Mouse (Mus musculus): ENCODE measurements around the gene S100a13.
A peak's percentile ranks its signal among the peaks of the same experiment; 100 is the strongest.

S100a13 gene

DNA sequence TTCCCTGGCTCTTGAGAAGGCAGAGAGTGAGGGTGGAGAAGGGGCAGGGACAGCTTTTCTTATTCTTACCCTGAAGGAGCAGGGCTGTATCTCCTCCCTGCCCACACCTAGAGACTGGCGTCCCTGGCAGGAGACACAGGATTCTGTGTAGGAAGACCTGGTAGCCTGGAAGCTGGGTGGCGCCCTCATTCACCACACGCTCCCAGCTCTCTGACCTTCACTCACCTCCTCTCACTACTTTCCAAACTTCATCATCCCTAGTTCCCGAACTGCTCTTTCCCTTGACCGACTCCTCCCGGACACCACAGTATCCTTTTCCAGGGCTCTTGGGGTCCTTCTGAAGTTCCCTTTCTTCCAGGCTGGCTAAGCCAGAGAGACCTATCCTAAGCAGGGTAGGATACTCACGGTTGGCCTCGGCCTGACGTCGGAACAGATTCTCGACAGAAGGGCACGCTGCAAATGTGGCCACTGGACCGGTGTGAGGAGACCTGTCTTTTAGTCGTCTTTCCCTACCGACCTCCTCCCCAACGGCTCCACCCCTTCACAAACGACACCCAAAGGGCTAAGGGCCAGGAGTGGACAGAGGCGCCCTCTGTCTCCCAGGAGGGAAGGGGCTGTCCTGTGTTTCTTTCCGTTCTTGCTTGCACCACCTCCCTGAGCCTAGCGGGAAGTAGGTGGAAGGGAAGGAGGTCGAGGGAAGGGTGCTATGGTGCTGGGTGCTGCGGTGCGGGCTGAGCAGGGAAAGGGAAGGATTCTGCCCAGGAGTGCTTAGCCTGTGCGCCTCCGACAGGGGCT is at the start of gene S100a13, which contains the start of gene S100a1:
Gene S100a13 (plus strand): TSS at position 640 of the 795 bp plus-strand sequence.
Gene S100a1 (minus strand): TSS at position 597 of the 795 bp plus-strand sequence.
- DNase-seq (ENCODE audit: low spot score in 2 of 2), result peak; percentile 38 to 48

DNA sequence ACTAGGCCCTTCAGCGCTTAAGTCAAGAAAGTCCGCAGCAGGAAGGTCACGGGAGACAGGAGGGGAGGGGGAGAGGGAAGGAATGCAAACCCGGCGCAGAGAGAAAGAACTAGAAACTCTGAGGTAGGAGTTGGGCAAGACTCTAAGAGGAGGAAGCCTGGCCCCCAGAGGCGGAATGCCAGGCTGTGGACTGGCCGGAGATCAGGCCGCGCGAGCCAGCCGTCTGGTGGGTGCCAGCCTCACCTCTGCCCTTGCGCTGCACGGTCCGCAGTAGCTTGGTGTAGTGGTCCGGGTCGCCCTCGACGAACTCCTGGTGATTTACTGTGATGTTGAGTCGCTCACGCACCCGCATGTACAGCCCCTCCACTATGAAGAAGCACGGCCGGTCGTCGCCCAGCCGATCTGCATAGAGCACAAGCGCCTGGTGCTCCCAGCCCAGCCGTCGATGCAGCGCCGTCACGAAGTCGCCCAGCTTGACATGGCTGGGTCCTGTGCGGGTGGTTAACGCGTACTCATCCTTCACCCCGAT is 49.6 kb upstream of the S100a13 start:
- no peak for DNase-seq (ENCODE audit: low spot score in 2 of 2)

DNA sequence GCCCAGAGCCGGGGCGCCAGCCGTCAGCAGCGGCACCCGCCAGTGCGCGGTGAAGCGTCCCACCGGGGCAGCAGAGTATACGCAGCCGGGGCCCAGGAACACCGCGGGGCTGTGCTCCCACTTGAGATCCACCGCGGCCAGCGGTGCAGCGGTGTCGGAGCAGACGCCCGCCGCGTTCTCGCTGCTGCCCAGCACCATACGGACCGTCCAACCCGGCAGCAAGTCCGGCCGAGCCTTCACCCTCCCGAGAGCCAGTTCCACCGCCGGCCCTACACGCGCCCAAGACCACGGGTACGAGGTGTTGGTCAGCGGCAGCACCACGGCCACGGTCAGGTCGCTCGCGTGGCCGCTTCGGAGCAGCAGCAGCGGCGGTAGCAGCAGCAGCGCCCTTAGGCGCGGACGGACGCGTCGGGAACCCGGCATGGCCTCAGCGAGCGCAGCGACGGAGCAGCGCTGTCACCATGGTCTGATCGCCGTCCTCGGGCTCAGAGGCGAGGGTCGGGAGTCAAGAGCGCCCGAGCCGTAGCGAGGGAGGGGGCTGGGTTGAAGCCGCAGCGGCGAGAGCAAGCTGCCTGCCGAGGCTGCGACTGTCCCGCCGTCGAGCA is 49.1 kb upstream of the S100a13 start:
- no peak for DNase-seq (ENCODE audit: low spot score in 2 of 2)

DNA sequence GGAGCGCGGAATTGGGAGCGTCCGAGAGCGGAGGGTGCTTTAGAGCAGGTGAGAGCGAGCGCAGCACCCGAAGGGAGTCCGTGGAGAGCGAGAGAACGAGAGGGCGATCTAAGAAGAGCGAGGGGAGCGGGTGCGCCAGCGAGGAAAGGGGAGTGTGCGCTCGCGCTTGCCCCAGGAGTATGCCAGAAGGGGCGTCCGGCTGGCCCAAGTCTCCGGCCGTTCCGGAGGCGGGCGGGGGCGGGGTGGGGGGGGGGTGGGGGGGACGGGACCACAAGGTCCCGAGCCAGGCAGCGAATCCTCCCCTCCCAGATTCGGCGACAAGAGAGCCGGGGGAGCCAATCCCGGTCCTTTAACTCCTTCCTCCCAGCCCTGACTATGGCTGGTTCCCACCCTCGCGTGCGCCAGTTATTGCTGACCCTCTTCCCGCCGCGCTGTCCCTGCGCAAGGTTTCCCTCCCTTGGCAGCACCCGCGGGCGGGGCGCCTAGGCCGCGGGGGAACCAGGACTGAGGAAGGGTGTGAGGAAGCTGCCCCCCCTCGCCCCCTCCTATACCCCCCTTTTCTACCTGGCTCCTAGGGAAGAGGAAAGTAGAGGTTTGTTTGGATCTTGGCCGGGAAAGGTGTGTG is 48.4 kb upstream of the S100a13 start, which contains the start of gene Npr1:
Gene Npr1 (minus strand): TSS at position 181 of the 625 bp plus-strand sequence.
- DNase-seq (ENCODE audit: low spot score in 2 of 2), result no peak

DNA sequence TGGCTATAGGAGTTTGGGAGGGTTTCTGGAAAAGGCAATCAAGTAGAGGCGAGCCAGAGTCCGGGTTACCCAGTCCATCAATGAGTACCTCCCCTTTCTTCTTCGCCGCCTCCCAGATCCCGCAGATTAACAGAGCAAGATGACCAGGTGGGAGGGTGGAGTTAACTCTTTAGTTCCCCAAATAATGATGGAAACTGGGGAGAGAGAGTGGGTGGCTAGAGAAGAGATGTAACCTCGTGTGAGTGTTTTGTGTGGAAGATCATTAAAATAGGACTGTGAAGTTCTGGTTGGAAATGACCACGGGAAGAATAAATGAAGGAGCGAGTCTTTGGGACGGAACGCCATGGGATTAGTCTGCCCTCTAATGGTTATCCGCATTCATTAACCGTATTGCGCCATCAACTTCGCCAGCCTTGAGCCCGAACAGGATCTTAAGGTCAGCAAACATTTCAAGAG is 47.9 kb upstream of the S100a13 start:
- peak; percentile 42 to 73 for DNase-seq (ENCODE audit: low spot score in 2 of 2)

DNA sequence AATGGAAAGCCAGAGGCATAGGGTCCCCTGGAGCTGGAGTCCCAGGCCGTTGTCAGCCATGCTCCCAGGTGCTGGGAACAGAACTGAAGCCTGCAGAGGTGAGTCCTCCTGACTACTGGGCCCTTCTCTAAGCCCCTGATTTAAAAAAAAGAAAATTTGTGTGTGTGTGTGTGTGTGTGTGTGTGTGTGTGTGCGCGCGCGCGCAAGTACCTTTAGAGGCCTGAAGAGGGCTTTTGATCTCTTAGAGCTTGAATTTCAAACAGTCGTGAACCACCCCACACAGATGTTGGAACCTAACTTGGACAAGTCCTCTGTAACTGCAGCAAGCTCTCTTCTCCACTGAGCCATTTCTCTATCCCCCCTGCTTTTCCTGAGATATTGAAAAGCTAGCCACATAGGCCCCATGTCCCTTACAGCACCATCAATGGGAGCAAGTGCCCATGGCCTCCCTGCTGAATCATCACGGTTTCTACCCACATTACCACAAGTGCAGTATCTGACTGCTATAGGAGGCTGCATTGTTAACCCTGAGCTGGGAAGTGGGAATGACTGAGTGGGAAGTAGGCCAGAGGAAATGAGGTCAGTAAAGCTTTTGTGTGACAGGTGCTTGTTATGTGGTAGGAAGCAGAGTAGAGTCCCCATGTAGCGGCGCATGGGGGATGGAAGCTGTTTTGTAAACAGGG is 46.5 kb upstream of the S100a13 start:
- DNase-seq (ENCODE audit: low spot score in 2 of 2), result no peak

DNA sequence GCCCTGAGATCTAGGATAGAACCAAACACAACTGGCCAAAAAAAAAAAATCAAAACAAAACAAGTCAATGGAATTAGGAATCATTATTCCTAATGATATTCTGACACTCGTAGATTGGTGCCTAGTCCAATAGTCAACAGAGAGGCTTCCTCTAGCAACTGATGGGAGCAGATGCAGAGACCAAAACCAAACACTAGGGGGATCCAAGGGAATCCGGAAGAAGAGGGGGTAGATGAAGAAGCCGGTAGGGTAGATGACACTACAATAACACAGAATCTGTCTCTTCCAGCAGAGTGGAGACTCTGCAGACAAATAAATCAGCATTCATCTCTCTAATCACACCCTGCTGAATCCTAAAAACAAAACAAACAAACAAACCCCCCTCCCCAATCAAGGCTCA is 42.0 kb upstream of the S100a13 start:
- DNase-seq (ENCODE audit: low spot score in 2 of 2), result no peak

DNA sequence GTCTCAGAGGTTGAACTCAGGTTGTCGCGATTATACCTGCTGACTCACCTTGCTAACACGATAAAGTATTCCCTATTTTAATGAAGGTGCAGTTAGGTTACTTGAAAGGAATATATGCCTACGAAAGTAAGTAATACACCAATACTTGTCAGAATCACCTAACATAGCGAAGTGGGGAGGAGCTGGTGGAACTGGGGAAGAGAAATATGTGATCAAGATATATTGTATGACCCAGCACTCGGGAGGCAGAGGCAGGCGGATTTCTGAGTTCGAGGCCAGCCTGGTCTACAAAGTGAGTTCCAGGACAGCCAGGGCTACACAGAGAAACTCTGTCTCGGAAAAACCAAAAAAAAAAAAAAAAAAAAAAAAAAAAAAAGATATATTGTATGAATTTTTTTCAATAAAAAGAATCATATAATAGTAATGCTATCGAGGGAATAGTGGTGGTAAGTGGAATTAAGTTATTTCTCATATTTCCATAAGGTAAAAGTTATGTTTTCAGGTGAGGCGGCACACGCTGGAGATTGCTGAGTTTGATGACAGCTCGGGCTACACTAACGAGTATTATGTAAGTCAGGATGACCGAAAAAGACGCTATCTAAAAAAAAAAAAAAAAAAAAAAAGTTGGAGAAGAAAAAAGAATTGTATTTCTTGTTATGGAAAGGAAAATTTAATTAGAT is 38.9 kb upstream of the S100a13 start:
- no peak for DNase-seq (ENCODE audit: low spot score in 2 of 2)

DNA sequence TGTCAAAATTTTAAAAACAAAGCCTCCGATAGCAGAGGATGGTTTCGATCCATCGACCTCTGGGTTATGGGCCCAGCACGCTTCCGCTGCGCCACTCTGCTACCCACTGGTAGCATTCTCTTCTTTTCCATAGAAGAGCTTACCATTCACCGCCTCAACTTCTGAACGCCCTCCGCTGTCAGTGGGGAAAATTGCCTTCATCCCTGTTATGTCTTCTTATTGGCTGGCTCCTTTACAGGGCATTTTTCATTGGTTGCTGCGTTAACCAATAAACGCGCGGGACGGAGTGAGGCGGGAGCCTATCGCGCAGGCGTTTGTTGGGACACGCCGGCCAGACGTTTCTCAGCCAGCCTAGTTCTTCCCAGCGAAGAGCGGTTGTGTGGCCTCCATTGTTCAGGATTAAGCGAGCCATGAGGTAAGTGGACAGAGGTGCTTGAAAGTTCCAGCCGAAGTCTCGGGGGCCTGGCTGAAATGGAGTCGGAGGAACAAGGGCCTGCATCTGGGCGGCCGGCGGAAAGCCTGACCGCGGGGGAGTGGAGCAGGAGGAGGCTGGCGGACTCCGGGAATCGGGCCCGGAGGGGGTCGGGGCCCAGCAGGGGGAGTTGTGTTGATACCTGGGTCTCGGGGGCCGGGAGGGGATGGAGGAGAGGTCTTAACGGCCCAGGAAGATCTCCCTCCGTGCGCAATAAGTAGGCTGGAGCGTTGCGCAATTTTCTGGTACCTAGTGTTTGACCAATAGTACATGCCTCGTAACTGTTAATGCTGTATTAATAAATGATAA is 38.2 kb upstream of the S100a13 start, which contains the start of gene Ilf2:
Gene Ilf2 (plus strand): TSS at position 296 of the 781 bp plus-strand sequence.
- peak; percentile 96 to 98 for DNase-seq (ENCODE audit: low spot score in 2 of 2)

DNA sequence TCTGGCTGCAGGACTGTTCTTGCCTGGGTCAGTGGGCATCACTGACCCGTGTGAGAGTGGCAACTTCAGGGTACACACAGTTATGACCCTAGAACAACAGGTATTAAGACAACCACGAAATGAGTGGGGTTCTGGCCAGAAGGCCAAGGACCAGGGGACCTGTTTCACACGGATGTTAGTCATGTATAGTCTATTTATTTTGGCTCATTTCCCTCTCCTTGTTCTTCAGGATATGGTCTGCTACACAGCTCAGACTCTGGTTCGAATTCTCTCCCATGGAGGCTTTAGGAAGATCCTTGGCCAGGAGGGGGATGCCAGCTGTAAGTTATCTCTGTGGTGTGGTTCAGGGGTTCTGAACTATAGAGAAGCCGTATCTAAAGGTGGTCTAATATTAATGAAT is 27.2 kb upstream of the S100a13 start:
- DNase-seq (ENCODE audit: low spot score in 2 of 2), result no peak

DNA sequence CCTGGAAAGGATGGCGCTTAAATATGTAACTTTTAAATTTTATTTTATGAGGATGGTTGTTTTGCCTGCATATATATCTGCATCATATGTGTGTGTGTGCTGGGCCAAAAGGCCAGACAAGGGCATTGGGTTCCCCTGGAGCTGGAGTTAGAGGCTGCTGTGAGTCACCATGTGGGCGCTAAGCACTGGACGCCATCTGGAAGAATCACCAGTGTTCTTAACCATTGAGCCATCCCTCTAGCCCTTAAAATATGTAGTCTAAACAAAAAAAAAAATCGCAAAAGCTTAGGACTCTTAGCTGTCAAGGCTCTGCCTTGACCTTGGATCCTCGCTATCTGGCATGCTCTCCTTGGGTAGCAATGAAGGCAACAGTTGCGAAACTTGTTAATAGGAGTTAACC is 25.7 kb upstream of the S100a13 start:
- no peak for DNase-seq (ENCODE audit: low spot score in 2 of 2)

DNA sequence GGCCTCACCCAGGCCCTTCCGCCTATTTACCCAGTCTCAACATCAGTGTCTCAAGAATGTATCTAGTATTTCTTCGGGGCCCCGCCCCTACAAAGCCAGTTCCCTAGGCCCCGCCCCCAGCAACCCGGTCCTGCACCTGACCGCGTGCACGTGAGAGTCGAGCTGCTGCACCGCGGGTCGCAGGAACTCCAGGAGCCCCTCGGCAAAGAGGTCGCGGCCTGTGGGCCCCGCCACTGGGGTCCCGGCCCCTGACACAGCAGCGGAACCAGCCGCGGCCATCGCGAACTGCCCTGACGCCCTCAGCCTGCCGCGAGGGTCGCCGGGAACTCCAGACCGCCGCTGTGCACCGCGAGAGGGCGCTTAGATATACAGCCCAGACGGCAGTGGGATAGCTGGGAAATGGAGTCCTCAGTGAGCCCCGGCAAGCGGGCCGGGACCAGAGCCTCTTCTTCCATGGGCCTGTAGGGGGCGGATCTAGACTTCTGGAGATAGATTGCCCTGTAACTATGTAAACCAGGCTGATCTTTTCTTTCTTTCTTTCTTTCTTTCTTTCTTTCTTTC is 23.5 kb upstream of the S100a13 start, which contains the start of gene Snapin:
Gene Snapin (minus strand): TSS at position 338 of the 561 bp plus-strand sequence.
- peak; percentile 95 to 96 for DNase-seq (ENCODE audit: low spot score in 2 of 2)

DNA sequence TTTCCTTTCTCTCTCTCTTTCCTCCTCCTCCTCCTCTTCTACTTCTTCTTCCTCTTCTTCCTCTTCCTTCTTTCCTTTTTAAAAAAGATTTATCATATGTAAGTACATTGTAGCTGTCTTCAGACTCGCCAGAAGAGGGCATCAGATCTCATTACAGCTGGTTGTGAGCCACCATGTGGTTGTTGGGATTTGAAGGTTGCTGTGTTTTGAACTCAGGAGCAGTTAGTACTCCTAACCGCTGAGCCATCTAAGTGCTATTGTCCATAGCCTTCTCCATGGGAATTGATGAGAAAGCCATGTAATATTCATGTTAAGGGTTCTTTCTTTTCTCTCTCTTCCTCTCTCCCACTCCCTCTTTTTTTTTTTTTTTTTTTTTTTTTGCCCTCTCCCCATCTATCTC is 22.9 kb upstream of the S100a13 start:
- peak in 1 of 2 experiments; percentile 57 for DNase-seq (ENCODE audit: low spot score in 2 of 2)

DNA sequence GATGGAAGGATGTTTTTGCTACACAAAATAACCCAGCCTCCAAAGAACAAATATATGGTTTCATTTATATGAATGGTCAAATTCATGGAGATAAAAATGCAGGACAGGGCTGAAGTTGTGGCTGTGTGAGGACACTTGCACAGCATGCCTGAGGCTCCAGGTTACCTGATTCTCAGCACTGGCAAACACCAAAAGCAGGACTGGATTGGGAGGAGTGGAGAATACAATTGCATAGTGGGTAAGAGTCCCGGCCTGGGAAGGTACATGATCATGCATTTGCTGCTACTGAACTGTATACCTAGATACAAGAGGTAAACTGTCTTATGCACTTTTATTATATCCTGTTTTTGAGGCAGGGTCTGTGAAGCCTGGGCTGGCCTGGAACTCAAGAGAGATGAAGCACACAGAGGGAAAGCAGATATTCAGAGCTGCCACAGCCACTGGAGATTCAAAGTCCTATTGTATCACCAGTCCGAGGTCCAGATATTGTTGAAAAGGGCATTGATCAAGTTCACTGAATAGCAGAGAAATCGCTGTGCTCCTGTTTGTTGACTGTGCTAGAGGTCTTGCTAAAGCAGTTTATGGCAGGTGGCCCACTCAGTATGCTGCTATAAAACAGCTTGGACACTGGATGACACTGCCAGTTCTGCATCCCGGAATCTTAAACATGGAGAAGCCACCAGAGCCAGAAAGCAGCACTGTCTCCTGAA is 20.2 kb upstream of the S100a13 start:
- no peak for DNase-seq (ENCODE audit: low spot score in 2 of 2)

DNA sequence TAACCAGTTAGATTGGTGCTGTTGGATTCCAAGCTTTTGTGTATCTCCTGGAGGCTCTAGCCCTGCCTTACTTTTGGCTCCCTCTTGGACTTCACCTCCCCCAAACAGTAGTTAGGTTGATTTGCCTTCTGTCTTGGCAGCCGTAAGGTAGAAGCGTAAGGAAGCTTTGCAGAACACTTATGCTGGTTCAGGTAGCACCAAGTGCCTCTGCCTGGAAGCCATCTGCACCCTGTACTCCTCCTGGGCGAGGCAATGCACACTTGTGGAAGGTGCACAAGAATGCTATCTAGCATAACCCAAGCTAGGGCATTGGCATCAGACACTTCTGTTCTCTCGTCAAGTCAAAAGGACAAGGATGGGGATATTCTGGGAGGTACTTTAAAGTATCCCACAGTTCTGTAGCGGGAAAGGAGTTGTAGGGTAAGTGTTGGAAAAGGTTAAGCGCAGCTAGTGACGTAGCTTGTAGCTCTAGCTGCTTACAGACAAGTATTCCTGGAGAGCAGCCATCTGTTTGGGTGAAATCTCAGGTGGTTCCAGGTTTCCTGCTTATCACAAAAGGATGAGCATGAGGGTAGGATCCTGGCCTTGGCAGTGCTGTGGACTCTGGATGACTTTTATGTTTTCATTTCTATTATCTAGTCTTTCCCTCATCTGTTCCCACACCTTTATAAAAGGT is 18.2 kb upstream of the S100a13 start:
- DNase-seq (ENCODE audit: low spot score in 2 of 2), result no peak

DNA sequence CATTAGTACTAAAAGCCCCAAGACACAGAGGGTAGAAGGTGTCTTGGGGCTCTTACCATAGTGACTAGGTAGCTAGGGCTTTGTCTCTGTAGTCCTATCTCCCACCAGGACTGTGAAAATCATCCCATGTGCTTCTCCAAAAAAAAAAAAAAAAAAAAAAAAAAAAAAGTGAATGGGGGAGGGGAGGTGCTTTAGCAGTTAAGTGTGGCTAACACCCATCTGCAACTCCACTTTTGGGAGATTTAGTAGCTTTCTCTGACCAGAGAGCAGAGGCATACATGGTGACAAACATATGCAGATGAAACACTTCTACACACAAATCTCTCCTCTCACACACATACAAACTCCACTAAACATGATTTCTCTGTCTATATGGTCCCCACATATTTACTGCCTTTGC is 16.6 kb upstream of the S100a13 start:
- no peak for DNase-seq (ENCODE audit: low spot score in 2 of 2)

DNA sequence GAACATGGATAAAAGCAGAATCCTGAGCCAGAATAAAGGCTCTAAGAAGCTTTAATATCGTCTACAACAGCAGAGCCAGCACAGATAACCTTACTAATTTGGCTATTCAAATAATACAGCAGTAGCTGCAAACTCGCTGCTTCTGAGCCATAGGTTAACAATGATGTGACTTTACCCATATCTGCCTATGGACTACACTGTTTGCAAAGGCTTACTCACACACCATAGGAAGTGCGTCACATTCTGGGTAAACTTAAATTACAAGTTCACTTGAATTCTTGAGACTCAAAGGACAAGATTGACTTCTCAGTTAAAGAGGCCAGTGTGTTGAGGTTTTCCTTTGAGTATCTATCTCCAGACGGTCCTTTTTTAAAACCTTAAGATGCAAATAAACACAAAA is 10.8 kb upstream of the S100a13 start:
- no peak for DNase-seq (ENCODE audit: low spot score in 2 of 2)

DNA sequence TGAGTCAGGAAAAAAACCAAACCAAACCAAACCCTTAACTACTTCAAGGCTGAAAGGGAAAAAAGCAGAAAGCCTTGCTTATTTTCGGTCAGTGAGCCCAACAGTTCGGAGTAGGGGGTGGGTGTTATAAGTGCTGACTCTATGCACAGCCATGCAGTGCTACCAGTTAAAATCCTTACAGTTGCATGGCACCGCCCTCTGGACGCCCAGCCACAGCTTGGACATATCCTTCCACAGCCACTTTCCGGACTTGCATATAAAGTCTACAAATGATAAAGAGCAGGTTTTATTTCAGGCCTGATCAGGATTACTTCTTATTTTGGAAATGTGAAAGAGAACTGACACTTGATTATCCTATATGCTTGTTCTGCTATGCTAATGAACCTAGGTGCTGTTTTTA is 9.0 kb upstream of the S100a13 start:
- DNase-seq (ENCODE audit: low spot score in 2 of 2), result no peak

DNA sequence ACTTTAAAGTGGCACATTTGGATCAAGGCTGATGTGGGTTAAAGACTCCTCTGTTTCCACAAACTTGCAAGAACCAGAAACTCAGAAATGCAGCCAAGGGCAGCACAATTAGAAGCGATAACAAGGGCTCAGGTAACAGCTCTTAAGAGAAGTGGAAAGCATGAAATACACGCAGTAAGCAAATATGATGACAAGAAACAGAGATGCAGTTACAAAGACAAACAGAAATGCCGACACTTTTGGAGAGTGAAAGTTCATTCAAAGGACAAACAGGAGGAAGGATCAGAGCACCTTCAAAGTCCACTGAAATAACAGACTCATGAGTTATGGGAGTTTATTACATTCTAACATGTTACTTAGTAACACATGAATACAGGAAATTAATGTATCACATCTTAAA is 7.9 kb upstream of the S100a13 start:
- DNase-seq (ENCODE audit: low spot score in 2 of 2), result no peak
